Mouse (Mus musculus) induced T-regulatory cell, adult 2 months (primary cell): ENCODE measurements around the gene Mettl18.

Source experiments
- DNase-seq: peaks from one replicate; pipeline ENCODE4 v3.0.0-alpha.2; 2012; ENCODE audit warnings: low read depth

Gene Mettl18

GRCm38 (mm10) chr1:164043549-164043948 is 48.9 kb downstream of the Mettl18 start:
- no peak for DNase-seq
